Mouse (Mus musculus) thymus, adult 2 months (tissue): ENCODE measurements around the gene Tha1.

Source experiments
- CTCF ChIP-seq: fragments of 200-500 bp; IDR thresholded peaks from 2 replicates; pipeline ENCODE4 v1.5.1; 2012; ENCODE audit warnings: mild to moderate bottlenecking, control low read depth, low read length, moderate library complexity, borderline replicate concordance; ENCODE audit not compliant: control insufficient read depth, poor library complexity, insufficient read depth; ENCODE audit errors: extremely low read depth
- POLR2A ChIP-seq: fragments of 200-500 bp; IDR thresholded peaks from 2 replicates; pipeline ENCODE4 v1.6.1; 2012; ENCODE audit warnings: mild to moderate bottlenecking, low read length, control low read depth, moderate library complexity; ENCODE audit not compliant: control insufficient read depth, poor library complexity, insufficient read depth; ENCODE audit errors: extremely low read depth

GRCm38 (mm10) chr11:117836306-117836705 lies 37.0 kb downstream of the Tha1 start:
- TF ChIP-seq CTCF (no peak), POLR2A (no peak)
